Mouse (Mus musculus) thymus, adult 2 months (tissue): ENCODE results near the gene Chst11. TPM values are rescaled to one million over a fixed set of nuclear protein-coding genes. Genes with fewer than 3 reads are reported as not detected.

Source experiments
- DNase-seq: peaks from one replicate; pipeline ENCODE4 v3.0.0; 2021
- H3K27ac ChIP-seq: fragments of 200-500 bp; 2 replicates; pipeline ENCODE4 v1.5.1; 2012; ENCODE audit warnings: low read length, control low read depth; ENCODE audit not compliant: control insufficient read depth, insufficient read depth
- H3K27me3 ChIP-seq: fragments of 200-500 bp; 2 replicates; pipeline ENCODE4 v1.6.1; 2012; ENCODE audit warnings: mild to moderate bottlenecking, low read length, moderate library complexity, mixed read lengths; ENCODE audit not compliant: control insufficient read depth, insufficient read depth
- H3K36me3 ChIP-seq: fragments of 200-500 bp; 2 replicates; pipeline ENCODE4 v1.6.1; 2012; ENCODE audit warnings: mild to moderate bottlenecking, low read length, moderate library complexity; ENCODE audit not compliant: control insufficient read depth, insufficient read depth
- H3K4me1 ChIP-seq: fragments of 200-500 bp; replicated peaks from 2 replicates; pipeline ENCODE4 v1.6.1; 2012; ENCODE audit warnings: low read length; ENCODE audit not compliant: control insufficient read depth, insufficient read depth
- H3K4me3 ChIP-seq: fragments of 200-500 bp; 2 replicates; pipeline ENCODE4 v1.5.1; 2012; ENCODE audit warnings: mild to moderate bottlenecking, low read length, control low read depth, moderate library complexity; ENCODE audit not compliant: control insufficient read depth, insufficient read depth
- CTCF ChIP-seq: fragments of 200-500 bp; IDR thresholded peaks from 2 replicates; pipeline ENCODE4 v1.5.1; 2012; ENCODE audit warnings: mild to moderate bottlenecking, control low read depth, low read length, moderate library complexity, borderline replicate concordance; ENCODE audit not compliant: control insufficient read depth, poor library complexity, insufficient read depth; ENCODE audit errors: extremely low read depth
- POLR2A ChIP-seq: fragments of 200-500 bp; IDR thresholded peaks from 2 replicates; pipeline ENCODE4 v1.6.1; 2012; ENCODE audit warnings: mild to moderate bottlenecking, low read length, control low read depth, moderate library complexity; ENCODE audit not compliant: control insufficient read depth, poor library complexity, insufficient read depth; ENCODE audit errors: extremely low read depth
- WGBS: fragments of 180-500 bp; shearing (Covaris S2); methylation state at CpG from one replicate; pipeline ENCODE4 v1.1.7; 2018; 5-methylcytosine and 5-hydroxymethylcytosine counted together
- polyA plus RNA-seq: library from polyadenylated mRNA; depleted of rRNA; stranded (reverse); fragments of >200 nt; gene quantifications from 2 replicates; pipeline ENCODE4 v1.2.3, GENCODE M21; 2012

The Chst11 gene
- polyA plus RNA-seq, 1 experiment, result 19.4 TPM

GRCm38 (mm10) chr10:83016779-83017178 lies 31.5 kb downstream of the Chst11 start:
- no peaks in the 10 kb centered on the region for H3K36me3 ChIP-seq
- no peak for DNase-seq
- H3K27ac ChIP-seq, result no peak overlapping the region
- H3K4me1 ChIP-seq, result peaks cover 6% of the 10 kb centered on the region; the same call in 1 of the 2 replicates
- 91% methylated on average over 13 of the region's 13 CpGs for WGBS
- TF ChIP-seq CTCF (no peak), POLR2A (no peak)
- no peaks in the 10 kb centered on the region for H3K27me3 ChIP-seq
- H3K4me3 ChIP-seq, result no peak overlapping the region

- Histone ChIP-seq H3K36me3 (no peaks in the 10 kb centered on the region), H3K27ac (no peak overlapping the region), H3K4me1 (peaks cover 6% of the 10 kb centered on the region; the same call in 1 of the 2 replicates), H3K27me3 (no peaks in the 10 kb centered on the region), H3K4me3 (no peak overlapping the region)
- WGBS, result 92% methylated on average over 21 of the region's 21 CpGs
- DNase-seq, result no peak
- no peak for TF ChIP-seq CTCF
- TF ChIP-seq POLR2A, result no peak
Observed at GRCm38 (mm10) chr10:83017760-83018498, 32.6 kb downstream of the Chst11 start.

- H3K4me1 ChIP-seq, result peaks cover 6% of the 10 kb centered on the region; the same call in 1 of the 2 replicates
- DNase-seq, result no peak
- no peak overlapping the region for H3K4me3 ChIP-seq
- WGBS, result 89% methylated on average over 4 of the region's 5 CpGs
- H3K27ac ChIP-seq, result no peak overlapping the region
- no peak for TF ChIP-seq POLR2A
- no peak for TF ChIP-seq CTCF
- no peaks in the 10 kb centered on the region for H3K36me3 ChIP-seq
- H3K27me3 ChIP-seq, result no peaks in the 10 kb centered on the region
Observed at GRCm38 (mm10) chr10:83018521-83018920, 33.2 kb downstream of the Chst11 start.

GRCm38 (mm10) chr10:83019497-83020270 lies 34.4 kb downstream of the Chst11 start:
- WGBS, result 65% methylated on average over 19 of the region's 19 CpGs
- no peaks in the 10 kb centered on the region for H3K27me3 ChIP-seq
- H3K4me3 ChIP-seq, result no peak overlapping the region
- H3K27ac ChIP-seq, result no peak overlapping the region
- H3K4me1 ChIP-seq, result peaks cover 6% of the 10 kb centered on the region; the same call in 1 of the 2 replicates
- no peak for TF ChIP-seq CTCF
- TF ChIP-seq POLR2A, result no peak
- H3K36me3 ChIP-seq, result no peaks in the 10 kb centered on the region
- no peak for DNase-seq

GRCm38 (mm10) chr10:83022616-83023015 lies 37.3 kb downstream of the Chst11 start:
- H3K36me3 ChIP-seq, result no peaks in the 10 kb centered on the region
- H3K27me3 ChIP-seq, result no peaks in the 10 kb centered on the region
- TF ChIP-seq CTCF (no peak), POLR2A (no peak)
- no peak overlapping the region for H3K4me3 ChIP-seq
- 96% methylated on average over 1 of the region's 1 CpGs for WGBS
- H3K27ac ChIP-seq, result no peak overlapping the region
- no peak for DNase-seq
- peaks cover 6% of the 10 kb centered on the region; the same call in 1 of the 2 replicates for H3K4me1 ChIP-seq

- Histone ChIP-seq H3K4me1 (no peaks in the 10 kb centered on the region), H3K4me3 (no peak overlapping the region), H3K36me3 (no peaks in the 10 kb centered on the region), H3K27ac (no peak overlapping the region), H3K27me3 (no peaks in the 10 kb centered on the region)
- WGBS, result 90% methylated on average over 5 of the region's 5 CpGs
- TF ChIP-seq POLR2A (no peak), CTCF (no peak)
- DNase-seq, result no peak
Observed at GRCm38 (mm10) chr10:83026174-83026573, 40.9 kb downstream of the Chst11 start.

- TF ChIP-seq CTCF (no peak), POLR2A (no peak)
- H3K27ac ChIP-seq, result no peak overlapping the region
- no peaks in the 10 kb centered on the region for H3K4me1 ChIP-seq
- no peak overlapping the region for H3K4me3 ChIP-seq
- DNase-seq, result no peak
- WGBS, result 96% methylated on average over 6 of the region's 6 CpGs
- no peaks in the 10 kb centered on the region for H3K27me3 ChIP-seq
- no peaks in the 10 kb centered on the region for H3K36me3 ChIP-seq
Observed at GRCm38 (mm10) chr10:83027673-83028072, 42.4 kb downstream of the Chst11 start.
